Mouse (Mus musculus): Measurements from ENCODE around the gene Uchl5.

GRCm38 (mm10) chr1:143809062-143809461 is 32.0 kb downstream of the Uchl5 start:
- TF ChIP-seq CTCF (IDR thresholded peaks at IDR 0.05; ENCODE audit: control insufficient read depth, insufficient read depth, insufficient replicate concordance, low read depth, low read length) (no peak), POLR2A (IDR thresholded peaks at IDR 0.05; ENCODE audit: control insufficient read depth, low read depth, low read length) (no peak)
